Mouse (Mus musculus): ENCODE data around the gene Kif18b.

Kif18b gene

GRCm38 (mm10) chr11:102881314-102882198 is 43.4 kb downstream of the Kif18b start:
- CTCF ChIA-PET, result interaction anchor here (0.8 kb wide), 1 partner anchor 11 kb away, joined by 4 read pairs; no protein-coding TSS in a partner anchor

- CTCF ChIA-PET, result interaction anchor here (0.8 kb wide), 1 partner anchor 10 kb away, joined by 4 read pairs; no protein-coding TSS in a partner anchor
Observed at GRCm38 (mm10) chr11:102880585-102881313, 44.2 kb downstream of the Kif18b start, which contains the start of the genes Eftud2 and Ccdc103. TSS of gene Eftud2 (minus strand) at chr11:102880985. TSS of gene Ccdc103 (plus strand) at chr11:102881204.

GRCm38 (mm10) chr11:102879558-102879957 is 45.4 kb downstream of the Kif18b start:
- CTCF ChIA-PET, result no interaction called here

GRCm38 (mm10) chr11:102874801-102875334 is 50.1 kb downstream of the Kif18b start:
- CTCF ChIA-PET, result no interaction called here

- CTCF ChIA-PET, result no interaction called here
Observed at GRCm38 (mm10) chr11:102864272-102864671, 60.7 kb downstream of the Kif18b start.

- CTCF ChIA-PET, result no interaction called here
Observed at GRCm38 (mm10) chr11:102859933-102860332, 65.0 kb downstream of the Kif18b start.

GRCm38 (mm10) chr11:102858951-102859350 is 66.0 kb downstream of the Kif18b start:
- CTCF ChIA-PET, result no interaction called here

GRCm38 (mm10) chr11:102855941-102856340 is 69.0 kb downstream of the Kif18b start:
- CTCF ChIA-PET, result no interaction called here

Data from spleen, embryonic (tissue).